Mouse (Mus musculus) heart, postnatal 0 days (tissue): ENCODE data around the gene Coro2b.

ENCODE experiments used
- CTCF ChIP-seq: IDR thresholded peaks from 2 replicates; pipeline ENCODE4 v1.5.1; 2016; ENCODE audit warnings: antibody characterized with exemption, control low read depth, low read depth
- EP300 ChIP-seq: IDR thresholded peaks from 2 replicates; pipeline ENCODE4 v1.6.1; 2016; ENCODE audit warnings: antibody characterized with exemption, low read depth

DNA sequence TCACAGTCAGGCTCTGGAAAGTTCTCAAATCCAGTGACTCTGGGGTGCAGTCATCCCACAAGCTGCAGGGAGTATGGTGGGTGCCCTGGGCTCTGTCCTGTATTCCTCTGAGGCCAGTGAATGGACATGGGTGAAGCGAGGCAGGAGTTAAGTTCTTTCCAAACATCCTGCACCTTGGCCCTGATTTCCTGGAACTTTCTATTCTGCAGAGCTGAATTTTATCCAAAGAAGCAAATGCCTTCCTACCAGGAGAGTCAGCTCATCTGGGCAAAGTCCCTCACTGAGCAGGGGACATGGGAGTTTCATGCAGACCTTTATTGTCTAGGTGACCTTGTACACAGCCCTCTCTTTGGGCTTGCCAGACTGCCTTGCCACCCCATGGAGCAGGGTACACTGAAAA, 75.1 kb downstream of the Coro2b start:
- TF ChIP-seq CTCF (no peak), EP300 (no peak)
